Mouse (Mus musculus): Measurements from ENCODE around the gene Tmem260. TPM values are rescaled to one million over a fixed set of nuclear protein-coding genes. Genes with fewer than 3 reads are reported as not detected.

Tmem260 gene
- polyA plus RNA-seq, 1 experiment from 2014 or later = 10.0 TPM

GRCm38 (mm10) chr14:48503691-48504565, 58.0 kb downstream of the Tmem260 start:
- no peak overlapping the region for H3K4me2 ChIP-seq (replicated peaks; ENCODE audit: low read depth, low read length)
- DNase-seq (ENCODE audit: low spot score) (no peak), ATAC-seq (no peak)
- H3K27ac ChIP-seq (ENCODE audit: low read length) = no peak overlapping the region
- WGBS = 56% methylated on average over 18 of the region's 18 CpGs
- no peak overlapping the region for H3K4me3 ChIP-seq (ENCODE audit: low read depth, low read length)
- no peaks in the 10 kb centered on the region for H3K27me3 ChIP-seq (replicated peaks; ENCODE audit: insufficient read depth, low read length)
- TF ChIP-seq EP300 (IDR thresholded peaks at IDR 0.05) (no peak), CTCF (IDR thresholded peaks at IDR 0.05) (no peak)
- H3K36me3 ChIP-seq (ENCODE audit: insufficient read depth, low read length) = no peaks in the 10 kb centered on the region; the same call in 1 of the 2 replicates
- no peaks in the 10 kb centered on the region for H3K9me3 ChIP-seq (ENCODE audit: low read length)
- no peaks in the 10 kb centered on the region for H3K4me1 ChIP-seq (ENCODE audit: insufficient read depth, low read depth, low read length)
- H3K9ac ChIP-seq (replicated peaks; ENCODE audit: low read depth) = no peak overlapping the region

DNA sequence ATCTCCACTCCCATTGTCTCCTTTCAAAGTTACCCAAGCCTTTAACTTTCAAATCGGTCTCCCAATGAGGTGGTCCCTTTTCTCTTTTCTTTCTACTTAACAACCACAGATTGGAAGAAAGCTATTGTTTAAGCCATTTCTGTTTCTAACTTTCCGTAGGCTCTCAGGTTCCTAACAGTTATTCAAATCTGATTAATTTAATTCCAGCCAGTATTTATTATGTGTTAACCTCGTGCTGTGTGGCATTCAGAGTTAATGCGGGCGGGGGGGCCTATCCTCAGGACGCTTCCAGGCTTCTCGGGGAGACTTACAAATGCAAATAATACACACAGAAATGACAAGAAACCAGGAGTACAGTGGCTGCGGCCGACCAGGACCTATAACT, 58.6 kb downstream of the Tmem260 start:
- DNase-seq (ENCODE audit: low spot score) = no peak
- no peak overlapping the region for H3K4me3 ChIP-seq (ENCODE audit: low read depth, low read length)
- no peaks in the 10 kb centered on the region for H3K4me1 ChIP-seq (ENCODE audit: insufficient read depth, low read depth, low read length)
- no peaks in the 10 kb centered on the region for H3K27me3 ChIP-seq (replicated peaks; ENCODE audit: insufficient read depth, low read length)
- no peak overlapping the region for H3K27ac ChIP-seq (ENCODE audit: low read length)
- H3K36me3 ChIP-seq (ENCODE audit: insufficient read depth, low read length) = no peaks in the 10 kb centered on the region; the same call in 1 of the 2 replicates
- no peak overlapping the region for H3K4me2 ChIP-seq (replicated peaks; ENCODE audit: low read depth, low read length)
- no peak for ATAC-seq
- H3K9me3 ChIP-seq (ENCODE audit: low read length) = no peaks in the 10 kb centered on the region
- TF ChIP-seq CTCF (IDR thresholded peaks at IDR 0.05) (no peak), EP300 (IDR thresholded peaks at IDR 0.05) (no peak)
- 62% methylated on average over 9 of the region's 9 CpGs for WGBS
- H3K9ac ChIP-seq (replicated peaks; ENCODE audit: low read depth) = no peak overlapping the region

- Histone ChIP-seq H3K4me3 (ENCODE audit: low read depth, low read length) (no peak overlapping the region), H3K4me1 (ENCODE audit: insufficient read depth, low read depth, low read length) (no peaks in the 10 kb centered on the region), H3K4me2 (replicated peaks; ENCODE audit: low read depth, low read length) (no peak overlapping the region), H3K36me3 (ENCODE audit: insufficient read depth, low read length) (no peaks in the 10 kb centered on the region; the same call in 1 of the 2 replicates), H3K9ac (replicated peaks; ENCODE audit: low read depth) (no peak overlapping the region), H3K9me3 (ENCODE audit: low read length) (no peaks in the 10 kb centered on the region), H3K27me3 (replicated peaks; ENCODE audit: insufficient read depth, low read length) (no peaks in the 10 kb centered on the region), H3K27ac (ENCODE audit: low read length) (no peak overlapping the region)
- TF ChIP-seq CTCF (IDR thresholded peaks at IDR 0.05) (no peak), EP300 (IDR thresholded peaks at IDR 0.05) (no peak)
- WGBS = 97% methylated on average over 12 of the region's 12 CpGs
- no peak for ATAC-seq
- no peak for DNase-seq (ENCODE audit: low spot score)
These were observed 59.7 kb downstream of the Tmem260 start for GRCm38 (mm10) chr14:48505606-48506005.

- H3K4me2 ChIP-seq (replicated peaks; ENCODE audit: low read depth, low read length) = no peak overlapping the region
- H3K4me3 ChIP-seq (ENCODE audit: low read depth, low read length) = no peak overlapping the region
- no peak for TF ChIP-seq EP300 (IDR thresholded peaks at IDR 0.05)
- no peak for TF ChIP-seq CTCF (IDR thresholded peaks at IDR 0.05)
- H3K9me3 ChIP-seq (ENCODE audit: low read length) = no peaks in the 10 kb centered on the region
- H3K36me3 ChIP-seq (ENCODE audit: insufficient read depth, low read length) = no peaks in the 10 kb centered on the region; the same call in none of the 2 replicates
- no peak for DNase-seq (ENCODE audit: low spot score)
- H3K4me1 ChIP-seq (ENCODE audit: insufficient read depth, low read depth, low read length) = no peaks in the 10 kb centered on the region
- no peaks in the 10 kb centered on the region for H3K27me3 ChIP-seq (replicated peaks; ENCODE audit: insufficient read depth, low read length)
- WGBS = 82% methylated on average over 8 of the region's 8 CpGs
- no peak overlapping the region for H3K9ac ChIP-seq (replicated peaks; ENCODE audit: low read depth)
- H3K27ac ChIP-seq (ENCODE audit: low read length) = no peak overlapping the region
- no peak for ATAC-seq
These were observed 61.5 kb downstream of the Tmem260 start for GRCm38 (mm10) chr14:48507376-48507775.

DNA sequence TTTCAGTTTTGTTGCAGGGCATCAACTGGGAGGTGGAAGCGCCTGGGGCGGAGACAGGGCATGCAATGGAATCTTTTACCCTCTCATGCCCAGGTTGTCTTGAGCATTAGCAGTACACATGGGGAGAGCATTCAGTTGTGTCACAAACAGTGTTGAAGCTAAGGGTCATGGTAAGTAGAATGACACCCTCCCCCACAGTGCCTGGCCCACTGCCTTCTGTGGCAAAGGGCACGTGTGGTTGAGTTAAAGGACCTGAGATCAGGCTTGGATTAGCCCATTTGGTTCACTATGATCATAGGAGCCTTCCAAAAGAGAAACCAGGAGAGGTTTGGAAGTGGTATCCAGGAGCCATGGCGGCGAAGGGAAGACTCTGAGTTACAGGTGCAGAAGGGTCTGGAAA, 63.2 kb downstream of the Tmem260 start:
- Histone ChIP-seq H3K4me2 (replicated peaks; ENCODE audit: low read depth, low read length) (no peak overlapping the region), H3K9ac (replicated peaks; ENCODE audit: low read depth) (no peak overlapping the region), H3K27me3 (replicated peaks; ENCODE audit: insufficient read depth, low read length) (no peaks in the 10 kb centered on the region), H3K27ac (ENCODE audit: low read length) (no peak overlapping the region), H3K4me1 (ENCODE audit: insufficient read depth, low read depth, low read length) (no peaks in the 10 kb centered on the region), H3K9me3 (ENCODE audit: low read length) (no peaks in the 10 kb centered on the region), H3K4me3 (ENCODE audit: low read depth, low read length) (no peak overlapping the region), H3K36me3 (ENCODE audit: insufficient read depth, low read length) (no peaks in the 10 kb centered on the region; the same call in none of the 2 replicates)
- TF ChIP-seq CTCF (IDR thresholded peaks at IDR 0.05) (no peak), EP300 (IDR thresholded peaks at IDR 0.05) (no peak)
- WGBS = 91% methylated on average over 5 of the region's 5 CpGs
- ATAC-seq = no peak
- DNase-seq (ENCODE audit: low spot score) = no peak

DNA sequence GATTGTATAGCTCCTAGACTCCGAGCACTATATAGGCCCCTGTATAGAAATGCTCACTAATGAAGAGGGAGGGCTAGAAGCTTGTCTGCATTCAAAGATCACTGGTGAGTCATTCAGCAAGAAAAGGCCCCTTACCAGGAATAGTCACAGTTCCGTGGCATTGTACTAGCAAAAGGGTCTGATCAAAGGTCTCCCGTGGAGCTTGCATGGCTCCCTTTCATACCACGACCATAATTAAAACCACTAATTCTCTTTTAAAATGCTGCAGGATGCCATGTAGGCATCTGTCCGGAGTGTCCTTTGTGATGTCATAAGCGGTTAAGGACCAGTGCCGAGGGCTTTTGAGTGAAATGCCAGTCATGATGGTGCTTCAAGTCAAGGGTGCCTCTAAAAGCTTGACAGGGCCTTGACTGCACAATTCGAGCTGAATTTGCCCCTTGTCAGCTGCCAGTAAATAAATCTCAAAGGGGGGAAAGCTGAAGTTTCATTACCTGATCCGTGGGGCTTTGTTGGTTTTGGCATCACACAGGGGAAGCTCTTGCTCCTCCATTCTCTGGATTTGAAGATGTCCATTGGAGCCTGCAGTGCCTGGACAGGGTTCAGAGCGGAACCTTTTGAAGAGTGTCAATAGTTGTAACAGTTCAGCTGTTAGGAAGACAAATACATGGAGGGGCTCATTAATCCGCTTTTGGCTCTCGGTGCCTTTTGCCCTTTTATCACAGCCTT, 67.3 kb downstream of the Tmem260 start:
- ATAC-seq (peak; percentile 56; the same call in 1 of the 2 replicates), DNase-seq (ENCODE audit: low spot score) (peak; percentile 50)
- no peak for TF ChIP-seq CTCF (IDR thresholded peaks at IDR 0.05)
- no peak for TF ChIP-seq EP300 (IDR thresholded peaks at IDR 0.05)
- no peaks in the 10 kb centered on the region for H3K27me3 ChIP-seq (replicated peaks; ENCODE audit: insufficient read depth, low read length)
- no peaks in the 10 kb centered on the region for H3K9me3 ChIP-seq (ENCODE audit: low read length)
- no peaks in the 10 kb centered on the region; the same call in none of the 2 replicates for H3K36me3 ChIP-seq (ENCODE audit: insufficient read depth, low read length)
- no peak overlapping the region for H3K4me3 ChIP-seq (ENCODE audit: low read depth, low read length)
- no peaks in the 10 kb centered on the region for H3K4me1 ChIP-seq (ENCODE audit: insufficient read depth, low read depth, low read length)
- H3K9ac ChIP-seq (replicated peaks; ENCODE audit: low read depth) = no peak overlapping the region
- no peak overlapping the region for H3K4me2 ChIP-seq (replicated peaks; ENCODE audit: low read depth, low read length)
- 69% methylated on average over 12 of the region's 12 CpGs for WGBS
- no peak overlapping the region for H3K27ac ChIP-seq (ENCODE audit: low read length)
